Mouse (Mus musculus) left cerebral cortex, adult 8-10 months (tissue): ENCODE data around the gene Kndc1. TPM values are rescaled to one million over a fixed set of nuclear protein-coding genes. Genes with fewer than 3 reads are reported as not detected.
A peak's percentile ranks its signal among the peaks of the same experiment; 100 is the strongest.

ENCODE experiments used
- DNase-seq, 2 experiments: peaks; one replicate each; pipeline ENCODE4 v3.0.0; 2022; ENCODE audit warnings: low spot score in 2 of 2
- total RNA-seq, 4 experiments: library from RNA; stranded (reverse); gene quantifications; 2 replicates each; pipeline ENCODE4 v1.2.4; 2022

Gene Kndc1
- total RNA-seq, 4 experiments from 2014 or later: 77.0 to 82.3 (median 80.2) TPM

DNA sequence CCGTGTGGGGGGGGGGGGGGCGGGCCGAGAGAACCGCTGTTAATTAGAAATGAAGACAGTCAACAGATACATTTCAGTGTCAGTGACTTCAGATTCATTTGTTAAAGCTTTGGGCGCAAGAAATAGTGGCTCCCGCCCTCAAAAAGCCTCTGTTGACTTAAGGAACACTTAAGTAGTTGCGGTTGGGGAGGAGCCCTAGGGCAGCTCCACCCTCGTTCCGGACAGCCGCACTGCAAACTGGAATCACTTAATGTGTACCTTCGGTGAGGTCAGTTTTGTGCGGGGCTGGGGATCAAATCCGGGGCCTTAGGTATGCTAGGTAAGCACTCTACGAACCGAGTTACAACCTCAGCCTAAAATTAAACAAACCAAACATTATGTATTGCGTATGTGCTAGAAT lies 56.6 kb downstream of the Kndc1 start:
- DNase-seq: no peak

DNA sequence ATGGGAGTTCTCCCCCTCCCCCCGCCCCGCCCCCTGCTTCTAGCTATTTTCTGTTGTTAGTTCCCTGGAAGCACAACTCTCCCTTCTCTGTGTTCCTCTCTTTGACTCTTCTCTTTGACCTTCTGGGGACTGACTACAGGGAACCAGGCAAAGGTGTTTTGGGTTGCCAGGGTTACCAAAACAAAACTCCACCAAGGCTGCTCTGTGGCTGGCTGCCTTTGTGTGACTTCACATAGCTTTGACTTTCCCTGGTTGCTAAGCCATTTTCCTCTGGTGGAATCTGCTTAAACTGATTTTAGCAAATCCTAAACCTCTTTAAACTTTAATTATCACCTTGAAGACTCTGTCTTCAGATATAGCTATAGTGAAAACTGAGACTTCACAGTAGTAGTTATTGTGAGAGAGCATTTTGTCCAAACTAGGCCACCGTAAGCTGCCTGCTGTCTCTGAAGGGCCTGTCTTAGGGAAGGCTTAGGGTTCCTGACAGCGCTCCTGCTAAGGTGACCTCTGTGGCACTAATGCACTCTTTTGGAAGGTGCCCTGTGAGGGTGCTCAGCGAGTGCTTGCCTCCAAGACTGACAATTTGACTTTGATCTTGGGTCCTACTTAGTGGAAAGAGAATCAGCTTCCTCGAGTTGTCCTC lies 57.6 kb downstream of the Kndc1 start:
- no peak for DNase-seq

DNA sequence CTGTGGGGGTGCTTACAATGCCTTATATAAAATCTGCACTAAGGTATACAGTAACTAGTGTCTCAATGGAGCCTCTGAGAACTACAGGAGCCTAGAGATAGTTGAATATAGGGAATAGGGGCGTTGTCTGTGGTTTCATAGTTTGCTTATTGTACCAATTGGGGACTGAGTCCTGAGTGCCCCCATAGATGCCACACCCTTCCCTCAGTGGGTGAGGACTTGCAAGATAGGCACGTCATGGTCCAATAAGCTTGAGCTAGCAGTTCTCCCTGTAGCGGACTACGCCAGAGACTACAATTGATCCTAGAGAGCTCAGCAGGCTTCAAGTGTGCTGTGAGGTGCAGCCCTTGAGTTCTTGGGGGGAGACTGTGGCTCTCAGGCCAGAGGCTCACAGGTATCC lies 61.0 kb downstream of the Kndc1 start:
- no peak for DNase-seq

DNA sequence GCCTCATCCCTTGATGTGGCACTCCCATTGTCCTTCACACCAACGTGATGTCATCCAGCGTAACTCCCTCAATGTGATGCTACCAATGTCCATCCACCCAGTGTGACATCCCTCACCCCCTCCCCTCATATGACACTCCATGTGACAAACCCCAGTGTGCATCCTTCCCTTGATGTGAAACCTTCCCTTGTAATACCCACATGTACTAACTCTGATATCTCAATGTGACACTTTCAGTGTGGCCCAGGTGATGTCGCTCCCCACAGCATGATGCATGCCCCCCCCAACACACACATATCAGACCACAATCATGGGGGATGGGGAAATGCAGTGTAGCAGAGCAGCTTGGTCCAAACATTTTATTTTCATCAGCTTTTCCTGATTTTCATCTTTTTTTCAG lies 62.2 kb downstream of the Kndc1 start:
- DNase-seq: no peak

DNA sequence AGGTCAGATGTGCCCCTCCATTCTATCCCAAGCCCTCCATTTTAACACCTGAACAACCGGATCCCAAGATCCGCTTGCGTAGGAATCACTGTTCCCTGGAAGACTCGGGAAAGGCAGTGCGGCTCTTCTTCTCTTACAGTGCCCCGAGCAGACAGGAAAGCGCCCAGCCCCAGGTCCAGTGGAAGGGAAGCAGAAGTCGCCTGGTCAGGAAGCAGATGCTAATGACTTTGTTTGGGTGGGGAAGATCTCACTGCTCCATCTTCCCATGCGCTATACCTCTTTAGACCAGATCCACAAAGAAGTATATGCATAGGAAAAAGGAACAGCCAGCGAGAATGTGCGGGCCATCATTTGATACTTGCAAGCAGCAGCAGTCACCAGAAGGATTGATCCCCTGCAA lies 62.9 kb downstream of the Kndc1 start:
- no peak for DNase-seq

DNA sequence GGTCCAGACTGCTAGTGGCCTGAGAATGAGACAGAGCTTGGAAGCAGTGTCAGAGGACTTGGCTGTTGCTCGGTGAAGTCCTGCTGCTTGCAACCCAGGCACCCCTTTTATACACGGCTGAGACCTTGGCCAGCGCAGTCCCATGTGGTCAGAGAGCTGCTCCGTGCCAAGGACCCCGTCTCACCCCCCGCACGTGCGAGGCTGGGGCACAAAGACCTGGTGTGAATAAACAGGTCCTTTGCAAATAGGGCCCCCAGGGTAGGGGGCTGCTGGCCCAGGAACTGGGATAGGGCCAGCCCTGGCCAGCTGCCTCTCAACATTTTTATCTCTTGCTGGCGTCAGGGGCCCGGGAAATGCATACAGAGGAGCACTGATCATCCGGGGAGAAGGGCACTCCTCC lies 63.5 kb downstream of the Kndc1 start:
- no peak for DNase-seq

DNA sequence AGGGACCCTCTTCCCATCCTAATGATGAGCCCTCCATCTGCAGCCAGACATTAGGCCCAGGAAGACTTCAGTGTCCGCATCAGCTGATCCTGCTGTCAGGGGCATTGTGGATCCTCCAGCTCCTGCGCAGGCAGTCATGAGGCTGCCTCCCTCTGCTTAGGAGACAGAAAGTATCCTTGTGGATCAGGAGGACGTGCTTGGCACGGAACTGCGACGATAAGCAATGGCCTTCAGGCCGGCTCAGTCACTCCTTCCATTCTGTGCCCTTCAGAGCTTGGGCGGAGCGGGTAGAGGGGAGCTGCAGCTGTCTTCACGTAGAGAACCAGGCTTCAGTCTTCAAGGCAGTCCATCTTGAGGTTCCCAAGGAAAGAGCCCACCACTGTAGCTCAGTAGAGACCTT lies 66.6 kb downstream of the Kndc1 start:
- DNase-seq: no peak

DNA sequence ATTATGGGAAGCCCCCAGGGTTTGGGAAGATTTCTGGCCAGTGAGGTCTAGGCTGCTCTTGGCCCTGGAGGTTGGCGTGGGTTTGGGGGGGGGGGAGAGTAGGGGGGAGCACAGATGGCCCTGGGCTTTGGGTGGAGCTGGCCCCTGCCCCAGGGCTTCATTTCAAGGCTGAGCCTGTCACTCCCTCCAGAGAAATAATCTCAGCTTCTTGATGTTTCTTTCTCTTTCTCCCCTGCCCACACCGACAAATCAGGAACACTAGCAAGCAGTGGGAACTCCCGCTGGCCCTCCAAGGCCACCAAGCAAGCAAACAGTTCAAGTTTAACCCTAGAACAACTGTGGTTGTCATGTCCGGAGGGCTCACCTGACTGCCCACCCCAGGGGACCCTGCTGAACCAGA lies 69.3 kb downstream of the Kndc1 start:
- DNase-seq: no peak

DNA sequence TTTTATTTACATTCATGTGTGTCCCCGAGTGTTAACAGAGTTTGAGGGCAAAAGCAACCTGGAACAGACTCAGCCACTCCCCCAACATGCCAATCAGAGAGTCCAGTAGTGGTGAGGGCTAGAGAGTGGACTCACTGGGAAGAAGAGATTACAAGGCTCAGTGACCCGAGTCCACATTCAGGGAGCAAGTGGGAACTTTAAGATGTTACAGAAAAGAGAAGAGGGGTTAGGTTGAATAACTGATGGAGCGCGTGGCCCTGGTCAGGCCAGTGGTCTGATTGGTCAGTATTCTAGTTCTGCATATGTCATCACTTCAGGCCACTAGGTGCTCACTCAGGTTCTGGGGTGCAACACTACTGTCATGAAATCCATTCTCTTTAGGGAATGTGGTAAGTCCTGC lies 72.7 kb downstream of the Kndc1 start:
- DNase-seq: no peak

DNA sequence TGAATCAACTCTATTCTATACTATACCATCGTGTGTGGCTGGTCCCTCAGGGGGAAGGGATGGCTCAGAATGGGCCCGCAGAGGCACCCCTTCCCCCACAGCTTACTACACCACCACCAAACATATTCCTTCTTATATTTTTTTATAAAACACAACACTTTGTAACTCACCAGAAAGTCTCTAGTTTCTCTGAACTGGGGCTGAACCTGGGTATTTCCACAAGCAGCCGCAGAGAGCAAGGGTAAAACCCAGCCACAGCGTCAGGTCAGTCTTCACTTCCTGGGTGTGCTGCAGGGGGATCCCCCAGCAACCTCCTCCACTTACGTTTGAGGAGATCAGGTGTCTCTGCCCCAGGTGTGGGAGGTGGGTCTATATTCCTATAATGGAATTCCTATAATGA lies 73.9 kb downstream of the Kndc1 start:
- DNase-seq: no peak

DNA sequence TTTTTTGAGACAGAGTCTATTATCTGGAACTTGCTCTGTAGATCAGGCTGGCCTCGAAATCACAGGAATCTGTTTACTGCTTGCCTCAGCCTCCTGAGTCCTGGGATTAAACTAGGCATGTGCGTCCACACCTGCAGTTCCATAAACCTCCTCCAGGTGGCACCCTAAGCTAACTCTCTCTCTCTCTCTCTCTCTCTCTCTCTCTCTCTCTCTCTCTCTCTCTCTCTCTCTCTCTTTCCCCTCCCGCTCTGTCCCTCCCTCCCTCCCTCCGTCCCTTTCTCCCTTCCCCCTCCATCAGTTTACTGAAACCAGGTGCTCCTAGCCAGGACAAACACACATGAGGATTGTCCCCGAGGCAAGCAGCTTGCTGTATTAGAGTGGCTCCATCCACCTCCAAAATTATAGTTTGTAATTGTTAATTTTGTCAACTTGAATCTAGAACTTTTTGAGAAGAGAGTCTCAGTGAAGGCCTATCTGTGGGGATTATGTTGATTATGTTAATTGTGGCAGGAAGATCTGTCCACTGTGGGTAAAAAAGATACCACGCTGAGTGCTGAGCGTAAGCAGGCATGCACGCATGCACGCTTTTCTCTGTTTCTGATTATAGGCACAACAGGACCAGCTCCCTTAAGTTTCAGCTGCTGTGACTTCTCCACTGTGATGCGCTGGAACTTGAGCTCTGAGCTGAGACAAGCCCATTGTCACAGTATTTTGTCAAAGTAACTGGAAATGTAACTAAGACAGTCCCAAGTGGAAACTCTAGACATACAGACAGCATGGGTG lies 75.0 kb downstream of the Kndc1 start:
- peak; percentile 73 to 76 for DNase-seq

DNA sequence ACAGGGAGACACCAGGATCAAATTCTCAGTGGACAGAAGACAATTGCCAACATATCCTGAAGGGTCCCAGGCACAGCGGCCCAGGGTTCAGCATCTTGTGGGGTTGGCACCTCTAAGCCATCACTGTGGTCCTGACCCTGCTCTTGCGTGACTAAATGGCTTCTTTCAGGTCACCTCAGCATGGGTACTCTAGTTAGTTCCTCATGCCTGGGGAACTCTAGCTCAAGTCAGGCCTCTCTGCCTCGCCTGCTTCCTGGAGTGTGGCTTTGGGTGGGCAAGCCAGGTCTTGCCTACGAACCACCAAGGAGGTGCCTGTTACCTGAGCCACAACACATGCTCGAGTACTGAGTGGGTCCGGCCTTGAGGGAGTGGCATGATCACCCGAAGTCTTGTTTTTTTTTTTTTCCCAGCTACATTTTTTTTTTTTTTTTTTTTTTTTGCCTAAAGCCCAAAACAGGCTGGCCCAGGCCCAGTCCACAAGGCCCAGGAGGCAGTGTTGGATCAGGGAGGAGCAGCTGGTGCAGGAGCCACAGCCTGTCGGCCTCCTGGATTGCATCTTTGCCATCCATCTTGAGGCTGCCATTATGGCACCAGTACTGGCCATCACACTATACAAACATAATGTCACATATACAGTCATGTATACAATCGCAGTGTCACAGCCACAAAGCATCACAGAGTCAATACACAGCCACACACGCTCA lies 75.9 kb downstream of the Kndc1 start:
- DNase-seq: no peak

DNA sequence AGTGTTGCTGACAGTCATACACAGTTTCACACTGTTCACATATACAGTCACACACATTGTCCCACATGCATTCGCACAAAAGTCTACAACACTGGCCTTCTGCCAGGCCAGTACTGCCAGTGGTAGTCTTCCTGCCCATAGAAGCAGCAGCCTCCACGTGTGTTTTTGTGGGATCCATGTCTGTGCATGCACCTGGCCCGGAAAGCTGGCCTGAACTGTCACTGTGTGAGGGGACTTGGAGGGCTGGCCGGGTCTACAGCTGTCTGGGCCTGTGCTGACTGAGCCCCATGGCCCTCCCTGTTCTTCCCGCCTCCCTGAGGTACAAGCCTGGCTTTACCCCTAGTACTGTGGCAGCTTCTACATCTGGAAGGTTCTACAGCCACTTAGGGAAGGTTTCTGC lies 76.5 kb downstream of the Kndc1 start:
- no peak for DNase-seq

DNA sequence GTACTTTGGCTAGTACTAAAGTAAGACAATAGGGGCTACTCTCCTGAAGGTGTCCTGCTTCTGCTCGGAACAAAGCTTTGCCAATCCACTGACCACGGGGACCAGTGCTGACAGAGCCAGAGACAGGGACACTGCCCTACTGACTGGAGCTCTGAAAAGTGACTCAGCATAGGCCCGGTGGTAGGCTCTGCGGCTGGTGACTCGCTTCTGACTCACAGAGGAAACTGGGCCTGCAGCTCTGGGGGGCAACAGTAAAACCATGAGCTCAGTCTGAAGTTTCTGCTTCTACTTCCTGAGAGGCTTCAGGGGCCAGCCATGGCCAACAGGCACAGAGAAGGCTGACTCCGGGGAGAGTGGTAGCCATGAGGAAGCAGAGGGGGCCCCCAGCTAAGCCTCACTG lies 76.9 kb downstream of the Kndc1 start:
- DNase-seq: no peak

DNA sequence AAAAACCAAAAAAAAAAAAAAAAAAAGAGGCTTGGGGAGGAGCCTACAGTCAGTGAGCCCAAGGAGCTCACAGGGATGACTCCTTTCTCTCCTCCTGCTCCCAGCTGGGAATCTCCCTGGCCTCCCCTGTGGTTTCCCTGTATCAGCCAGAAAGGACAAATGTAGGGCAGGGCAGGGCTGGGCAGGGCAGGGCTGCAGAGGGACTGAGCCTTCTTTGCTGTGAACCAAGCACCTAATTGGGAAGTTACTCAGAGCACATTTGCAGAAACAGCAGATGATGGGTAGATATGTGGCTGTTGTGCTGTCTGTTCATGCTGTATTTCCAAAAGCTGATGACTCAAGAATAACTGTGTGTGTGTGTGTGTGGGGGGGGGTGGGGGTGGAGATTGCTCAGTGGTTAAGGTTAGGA lies 78.4 kb downstream of the Kndc1 start:
- DNase-seq: no peak

DNA sequence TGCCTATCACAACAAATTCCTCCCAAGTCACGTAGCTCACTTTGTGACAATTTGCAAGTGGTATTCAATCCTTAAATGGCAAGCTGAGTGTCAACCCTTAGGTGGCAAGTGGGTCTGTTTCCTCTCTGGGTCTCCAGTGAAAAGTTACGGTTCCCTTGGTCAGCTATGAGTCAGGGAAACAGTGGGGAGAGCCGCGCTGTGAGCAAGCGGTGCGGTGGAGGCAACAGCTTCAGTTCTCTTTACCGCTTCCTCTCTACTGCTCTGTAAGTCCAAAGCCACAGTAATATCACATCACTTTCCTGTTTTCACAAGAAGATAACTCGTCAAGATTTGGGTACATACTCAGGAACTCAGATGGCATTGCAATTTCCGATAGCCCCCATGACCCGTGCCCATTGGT lies 79.8 kb downstream of the Kndc1 start:
- no peak for DNase-seq

DNA sequence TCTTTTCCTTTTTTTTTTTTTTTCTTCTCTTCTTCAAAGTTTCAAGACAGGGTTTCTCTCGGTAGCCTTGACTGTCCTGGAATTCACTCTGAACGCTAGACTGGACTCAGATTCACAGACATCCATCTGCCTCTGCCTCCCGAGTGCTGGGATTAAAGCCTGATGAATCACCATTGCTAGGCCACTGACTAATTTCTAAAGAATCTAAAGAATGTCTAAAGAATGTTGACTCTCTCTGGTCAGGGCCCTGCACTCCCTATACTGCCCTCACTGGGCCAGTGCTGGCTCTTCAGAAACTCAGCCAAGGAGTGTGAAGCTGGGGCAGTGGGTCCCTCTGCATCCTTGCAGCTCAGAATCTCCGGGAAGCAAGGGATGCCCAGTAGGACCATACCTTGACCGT lies 81.0 kb downstream of the Kndc1 start:
- DNase-seq: no peak

DNA sequence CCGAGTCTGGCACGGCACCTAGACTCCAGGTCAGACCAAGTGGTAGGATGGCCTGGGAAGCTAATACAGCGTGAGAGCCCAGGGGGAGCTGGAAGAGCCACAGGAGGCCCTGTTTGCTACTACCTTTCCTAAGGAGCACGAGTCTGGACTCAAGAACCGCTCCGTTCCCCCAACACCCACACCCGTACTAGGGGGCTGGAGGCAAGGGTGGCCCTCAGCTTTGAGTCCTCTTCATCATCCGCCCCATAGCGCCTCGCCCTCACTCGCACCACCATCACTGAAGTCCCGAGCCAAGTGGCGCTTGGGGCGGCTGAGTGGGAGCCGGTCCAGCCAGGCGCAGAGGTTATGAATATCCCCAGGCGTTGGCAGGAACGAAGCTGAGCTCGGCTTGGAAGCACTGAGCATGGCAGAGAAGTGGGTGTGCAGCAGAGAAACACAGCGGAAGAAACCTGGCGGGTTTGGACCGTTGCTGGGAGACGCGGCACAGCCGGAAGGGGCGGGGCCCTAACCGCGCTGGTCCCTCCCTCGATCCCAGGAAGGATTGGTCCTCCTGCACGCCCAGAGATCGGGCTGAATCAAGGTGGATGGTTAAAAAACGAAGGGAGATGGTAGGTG lies 83.9 kb downstream of the Kndc1 start, which contains the start of gene 6430531B16Rik:
6430531B16Rik (minus strand) TSS at position 478 of the 615 bp plus-strand sequence.
- peak; percentile 81 to 92 for DNase-seq

DNA sequence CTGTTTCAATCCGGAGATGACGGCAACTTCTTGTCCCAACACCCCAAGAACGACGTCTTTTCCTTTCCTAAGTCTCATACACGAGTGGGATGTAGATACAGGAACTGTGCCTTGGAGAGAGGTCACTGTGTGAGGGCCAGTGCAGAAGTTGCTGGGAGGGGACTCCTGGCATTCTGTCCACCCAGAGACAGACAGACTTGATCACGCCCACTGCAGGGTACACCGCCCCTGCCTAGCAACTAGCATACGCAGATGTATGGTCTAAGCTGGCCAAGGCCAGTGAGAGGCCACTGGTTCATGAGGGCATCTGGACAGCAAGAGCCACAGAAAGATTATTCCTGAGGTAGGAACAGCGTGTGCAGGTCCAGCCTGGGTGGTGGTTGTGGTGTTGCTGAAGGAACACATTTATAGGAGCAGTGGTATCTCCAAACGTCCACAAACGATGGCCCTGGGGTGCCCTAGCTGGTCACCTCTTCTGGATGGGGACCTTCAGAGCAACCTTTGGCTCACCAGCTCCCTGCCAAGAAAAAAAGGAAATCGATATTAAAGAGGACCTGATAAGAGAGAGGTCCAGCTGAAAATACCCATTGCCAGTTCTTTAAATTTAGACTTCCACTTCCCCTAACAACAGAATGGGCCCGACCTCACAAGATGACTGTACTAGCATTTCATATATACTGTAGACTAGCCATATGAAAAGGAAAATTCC lies 84.7 kb downstream of the Kndc1 start:
- peak; percentile 15 to 35 for DNase-seq

DNA sequence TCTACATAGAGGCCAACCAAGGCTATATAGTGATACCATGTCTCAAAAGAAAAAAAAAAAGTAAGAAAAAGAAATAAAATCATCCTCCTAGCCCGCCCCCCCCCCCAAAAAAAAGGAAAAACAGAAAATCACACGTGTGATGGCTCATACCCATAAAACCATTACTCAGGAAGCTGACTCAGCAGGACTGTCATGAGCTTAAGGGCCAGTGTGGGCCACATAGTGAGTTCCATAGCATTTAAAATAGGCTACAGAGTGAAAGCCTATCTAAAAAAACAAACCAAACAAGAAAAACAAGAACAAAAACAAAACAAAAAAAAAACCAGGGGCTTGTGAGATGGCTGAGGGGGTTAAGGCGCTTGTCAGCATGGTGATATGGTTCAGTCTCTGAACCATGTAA lies 86.3 kb downstream of the Kndc1 start:
- no peak for DNase-seq

DNA sequence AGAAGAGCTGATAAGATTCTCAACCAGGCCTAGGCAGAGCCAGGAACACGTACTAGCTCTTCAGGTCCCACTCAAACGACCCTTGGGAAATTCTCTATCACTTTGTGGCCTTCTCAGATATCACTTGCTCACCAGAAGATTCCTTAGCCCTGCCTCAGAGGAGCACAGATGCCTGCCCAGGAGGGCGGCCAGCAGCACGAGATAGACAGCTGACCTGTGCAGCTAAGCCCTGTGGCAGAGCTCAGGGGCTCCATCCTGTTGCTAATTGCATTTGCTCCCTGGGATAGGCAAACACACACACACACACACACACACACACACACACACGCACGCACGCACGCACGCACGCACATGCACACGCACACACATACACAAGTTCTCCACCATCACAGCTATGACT lies 87.6 kb downstream of the Kndc1 start:
- DNase-seq: no peak
